Mouse (Mus musculus): ENCODE results near the gene Tmem120b.

The Tmem120b gene

DNA sequence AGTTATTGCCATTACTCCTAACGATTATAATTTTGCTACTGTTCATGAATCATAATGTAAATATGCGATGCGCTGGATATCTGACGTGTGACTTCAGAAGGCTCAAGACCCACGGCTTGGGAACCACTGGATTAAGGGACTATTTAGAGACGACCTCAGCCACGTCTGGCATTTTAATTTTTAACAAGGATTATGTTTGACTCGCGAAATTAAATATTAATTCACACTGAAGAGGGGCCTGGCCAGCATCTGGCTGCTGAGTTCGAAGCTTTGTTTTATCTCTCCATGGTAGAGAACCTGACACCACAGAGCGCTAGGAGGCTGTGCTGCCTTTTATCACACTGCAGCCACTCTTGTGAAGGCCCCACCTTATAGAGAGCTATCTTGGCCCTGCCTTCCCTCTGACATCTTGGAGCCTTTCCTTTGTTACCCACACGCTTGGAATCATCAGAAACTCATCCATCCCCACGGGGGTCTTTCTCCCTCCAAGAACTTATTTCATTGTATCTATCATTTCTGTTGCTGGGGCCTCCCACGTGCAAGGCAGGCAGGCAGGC is 24.9 kb downstream of the Tmem120b start:
- DNase-seq = no peak

DNA sequence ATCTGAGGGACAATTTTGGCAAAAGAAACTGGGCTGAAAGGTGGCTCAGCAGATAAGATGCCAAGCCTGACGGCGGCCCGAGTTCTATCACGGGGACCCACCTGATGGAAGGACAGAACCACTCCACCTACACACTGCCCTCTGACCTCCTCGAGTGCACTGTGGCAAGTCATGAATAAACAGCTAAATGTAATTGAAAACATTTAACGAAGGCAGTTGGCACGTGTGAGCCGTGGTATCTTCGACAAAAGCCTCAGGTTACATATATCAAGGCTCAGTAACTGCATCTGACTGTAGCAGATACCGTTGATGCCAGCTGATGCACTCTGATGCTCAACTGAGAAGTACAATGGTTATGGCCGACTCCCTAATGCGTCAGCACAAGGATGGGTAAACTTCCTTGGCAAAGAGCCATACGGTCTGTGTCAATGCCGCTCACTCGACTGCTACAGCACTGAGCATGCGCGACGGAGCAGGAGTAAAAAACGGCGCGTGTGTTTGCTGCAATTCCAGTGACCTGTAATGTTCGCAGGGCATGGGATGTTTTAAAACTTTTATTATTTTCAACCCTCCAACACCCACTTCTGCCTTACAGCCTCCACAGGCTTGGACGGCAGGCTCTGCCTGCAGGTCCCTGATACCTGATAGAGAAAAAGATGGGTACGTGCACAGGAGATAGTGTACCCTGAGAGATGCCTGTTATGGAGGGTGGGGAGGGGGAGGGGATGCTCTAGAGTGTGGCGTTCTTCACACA is 26.2 kb downstream of the Tmem120b start:
- DNase-seq = no peak

DNA sequence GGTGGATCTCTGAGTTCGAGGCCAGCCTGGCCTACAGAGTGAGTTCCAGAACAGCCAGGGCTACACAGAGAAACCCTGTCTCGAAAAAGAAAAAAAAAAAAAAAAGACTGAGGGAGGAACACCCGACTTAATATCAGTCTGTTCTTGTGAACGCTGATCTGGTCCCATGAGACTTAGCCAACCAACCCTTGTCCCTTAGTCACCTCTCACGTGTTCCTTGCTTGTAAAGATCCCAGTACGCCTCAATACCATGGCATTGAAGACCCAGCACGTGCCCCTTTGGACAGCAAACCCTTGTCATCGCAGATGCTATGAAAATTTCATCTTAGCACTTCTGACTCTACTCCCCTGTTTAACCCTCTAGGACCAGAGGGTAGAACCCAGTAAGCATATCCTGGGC is 28.1 kb downstream of the Tmem120b start:
- no peak for DNase-seq

DNA sequence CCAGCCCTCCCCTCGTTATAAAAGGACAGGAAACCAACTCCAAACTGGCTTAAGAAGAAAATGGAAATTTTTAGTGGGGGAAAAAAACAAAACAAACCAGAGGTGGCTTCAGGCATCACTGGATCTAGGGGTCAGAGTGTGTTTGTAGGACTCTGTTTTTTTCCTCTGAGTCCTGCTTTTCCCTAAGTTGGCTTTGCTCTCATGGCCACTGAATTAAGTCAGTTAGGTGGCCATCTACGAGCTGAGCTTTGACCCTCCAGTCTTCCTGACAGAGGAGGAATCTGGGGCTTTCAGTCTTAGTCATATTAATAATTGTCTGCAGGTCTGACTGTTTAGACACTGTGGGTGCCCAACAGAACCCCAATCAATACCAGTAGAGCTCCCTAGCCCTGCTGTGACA is 30.3 kb downstream of the Tmem120b start:
- DNase-seq = no peak

DNA sequence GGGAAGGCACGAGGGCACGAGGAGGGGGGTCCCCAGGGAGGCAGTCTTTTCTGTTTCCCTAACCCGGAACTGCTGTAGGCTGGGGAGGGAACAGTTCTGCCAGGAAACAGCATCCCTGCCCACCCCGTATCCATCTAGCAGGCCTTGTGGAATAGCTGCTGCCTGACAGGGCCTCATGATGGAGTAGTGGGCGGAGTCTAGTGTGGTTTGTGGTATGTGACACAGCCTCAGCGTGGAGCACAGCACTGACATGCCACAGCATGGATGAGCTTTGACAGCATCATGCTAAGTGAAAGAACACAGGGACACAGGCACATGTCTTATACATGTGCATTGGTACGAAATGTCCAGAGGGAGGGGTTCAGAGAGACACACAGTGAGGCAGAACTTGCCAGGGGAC is 34.2 kb downstream of the Tmem120b start:
- DNase-seq = no peak

DNA sequence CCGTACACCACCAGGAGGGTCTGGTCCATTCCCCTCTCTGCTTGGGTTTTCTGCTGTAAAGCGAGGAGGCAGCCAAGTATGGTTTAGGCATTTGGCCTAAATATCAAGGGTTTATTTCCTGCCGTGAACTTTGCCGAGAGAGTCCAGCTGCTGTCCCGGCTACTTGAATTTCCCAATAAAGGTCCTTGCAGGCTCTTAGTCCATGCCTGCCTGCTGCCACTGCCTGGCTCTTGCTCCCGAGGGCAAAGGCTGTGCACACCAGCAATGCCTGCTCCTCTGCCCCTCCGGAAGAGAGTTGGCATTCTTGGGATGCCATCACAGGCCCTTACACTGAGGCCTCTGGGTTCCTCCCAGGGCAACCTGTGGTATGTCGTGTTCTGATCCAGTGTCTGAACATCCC is 35.3 kb downstream of the Tmem120b start:
- no peak for DNase-seq

DNA sequence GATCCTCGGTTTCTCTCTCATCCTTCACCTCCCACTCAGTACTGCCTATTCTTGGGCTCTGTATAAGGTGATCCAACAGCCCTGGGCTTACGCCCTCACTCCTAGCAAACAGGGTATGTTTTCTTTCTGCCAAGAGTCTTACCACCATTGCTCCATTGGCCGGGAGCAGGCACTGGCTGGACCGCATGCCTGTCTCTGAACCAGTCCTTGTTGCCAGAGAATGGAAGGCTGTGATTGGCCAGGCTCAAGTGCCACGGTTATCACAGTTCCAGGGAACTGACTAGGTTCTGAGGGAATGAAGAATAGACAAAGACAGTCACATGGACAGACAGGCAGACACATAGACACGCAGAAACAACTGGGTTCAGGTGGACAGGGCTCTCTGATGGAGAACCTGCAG is 36.6 kb downstream of the Tmem120b start:
- DNase-seq = no peak

DNA sequence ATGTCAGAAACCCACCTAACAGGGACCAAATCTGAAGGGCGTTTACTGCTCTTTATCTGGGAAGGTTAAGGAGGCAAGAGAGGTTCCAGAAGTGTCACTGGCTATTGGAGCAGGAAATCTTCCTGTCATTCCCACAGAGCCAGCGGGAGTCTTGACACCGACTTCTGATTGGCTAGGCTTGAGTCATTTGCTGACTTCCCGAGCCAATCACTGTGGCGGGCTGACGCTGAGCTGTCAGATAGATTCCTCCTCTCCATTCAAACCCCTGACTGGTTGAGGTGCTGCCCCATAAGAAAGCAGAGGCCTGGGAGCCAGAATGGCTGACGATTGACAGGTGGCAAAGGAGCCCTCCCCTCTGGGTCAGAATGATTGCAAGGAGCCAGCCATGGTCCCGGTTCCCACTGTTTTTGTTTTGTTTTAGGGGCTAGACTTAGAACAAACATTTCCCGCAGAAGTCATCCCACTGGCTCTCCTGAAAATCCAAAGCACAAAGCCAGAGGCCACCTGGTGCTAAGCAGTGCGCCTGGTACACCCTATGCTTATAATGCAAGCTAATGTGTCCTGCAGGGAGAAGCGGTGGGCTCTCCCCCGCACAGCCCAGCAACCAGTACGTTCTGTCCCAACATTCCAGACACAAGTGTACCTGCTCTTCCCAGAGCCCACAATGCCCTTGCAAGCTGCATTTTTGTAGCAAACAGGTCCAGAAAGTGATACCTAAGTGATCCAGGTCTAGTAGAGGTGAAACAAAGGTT is 41.4 kb downstream of the Tmem120b start:
- peak; percentile 35 for DNase-seq

DNA sequence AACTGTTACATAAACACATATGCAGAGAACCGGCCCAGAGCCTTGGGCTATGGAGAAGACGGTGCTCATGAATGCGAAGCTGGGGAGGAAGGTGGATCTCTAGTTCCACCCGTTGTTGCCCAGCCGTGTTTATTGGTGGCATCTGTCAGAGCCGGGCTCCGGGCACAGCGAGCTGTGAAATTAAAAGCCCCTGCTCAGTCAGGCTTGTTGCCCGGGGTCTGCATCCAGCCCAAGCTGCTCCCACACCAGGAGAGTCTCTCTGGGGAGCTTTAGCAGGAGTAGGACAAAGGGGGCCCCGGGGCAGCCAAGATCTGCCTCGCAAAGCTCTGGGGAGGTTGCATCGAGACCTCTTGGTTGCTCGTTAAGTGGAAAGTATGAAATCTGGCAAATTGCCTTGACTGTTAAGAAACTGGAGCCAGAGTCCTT is 42.1 kb downstream of the Tmem120b start:
- no peak for DNase-seq

DNA sequence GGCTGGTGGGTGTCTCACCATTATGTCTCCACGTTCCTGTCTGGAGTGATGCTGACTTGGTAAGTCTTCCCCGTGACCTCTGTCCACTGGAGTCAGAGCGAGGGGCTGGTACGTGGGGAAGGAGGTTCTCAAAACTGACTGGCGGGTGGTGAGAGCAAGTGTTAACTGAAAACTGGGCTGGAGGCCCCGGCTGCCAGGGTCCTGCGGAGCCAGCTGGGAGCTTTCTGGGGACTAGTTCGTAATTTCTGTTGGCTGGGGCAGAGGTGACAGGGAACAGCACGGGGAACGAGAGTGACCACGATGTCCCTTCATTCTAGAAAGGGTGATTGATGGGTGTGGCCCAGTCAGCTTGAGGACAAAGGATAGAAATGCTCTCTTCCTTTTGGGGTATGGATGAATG is 45.9 kb downstream of the Tmem120b start:
- DNase-seq = no peak

DNA sequence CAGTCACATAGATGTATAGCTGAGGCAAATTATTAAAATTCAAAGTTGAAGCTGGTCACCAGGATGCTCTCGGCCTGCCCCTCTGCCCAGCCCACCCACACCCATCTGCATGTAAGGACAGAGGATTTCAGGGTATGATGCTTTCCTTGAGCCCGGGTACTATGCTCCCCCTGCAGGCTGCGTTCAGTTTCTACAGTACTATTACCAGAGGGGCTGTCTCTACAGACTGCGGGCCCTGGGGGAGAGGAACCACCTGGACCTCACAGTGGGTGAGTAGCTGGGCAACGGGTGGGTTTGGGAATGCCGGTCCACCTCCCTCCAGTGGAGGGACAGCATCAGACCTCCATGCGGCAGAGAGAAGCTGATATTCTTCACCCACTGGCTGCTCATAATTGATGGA is 46.7 kb downstream of the Tmem120b start:
- no peak for DNase-seq

DNA sequence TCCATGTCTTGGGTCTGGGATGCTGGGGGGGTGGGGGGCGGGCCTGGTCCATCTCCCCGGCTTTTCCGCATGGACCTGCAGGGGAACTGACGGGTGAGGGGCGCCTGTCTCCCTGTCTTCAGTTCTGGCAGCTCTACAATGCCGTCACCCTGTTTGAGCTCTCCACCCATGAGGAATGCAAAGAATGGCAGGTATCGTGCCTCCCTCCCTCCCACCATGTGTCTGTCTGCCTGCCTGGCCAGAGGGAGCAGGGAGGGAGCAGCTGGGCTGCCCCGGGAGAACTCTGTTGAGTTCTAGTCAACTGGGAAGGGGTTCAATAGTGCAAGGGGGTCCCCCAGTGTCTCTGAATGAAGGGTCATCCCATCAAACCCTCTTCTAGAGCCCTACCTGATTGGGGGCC is 47.9 kb downstream of the Tmem120b start:
- DNase-seq = no peak

DNA sequence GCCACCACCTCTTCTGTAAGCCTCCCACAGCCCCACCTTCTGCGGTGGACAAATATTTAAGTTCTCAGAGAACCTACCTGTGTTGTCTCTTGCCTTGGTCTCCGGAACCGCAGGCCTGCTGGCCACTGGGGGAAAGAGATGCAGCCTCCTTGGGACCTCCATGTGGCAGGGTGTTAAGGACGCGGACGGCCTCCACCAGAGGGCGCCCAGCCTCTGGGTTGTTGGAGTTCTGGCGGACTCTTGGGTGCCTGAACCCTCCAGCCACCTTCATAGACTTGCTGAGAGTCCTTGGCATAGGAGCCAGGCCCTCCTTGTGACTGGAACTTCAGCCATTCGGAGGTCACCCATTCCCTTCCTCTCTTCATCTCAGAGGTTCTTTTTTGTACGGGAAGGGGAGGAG is 49.0 kb downstream of the Tmem120b start:
- DNase-seq = peak; percentile 61

DNA sequence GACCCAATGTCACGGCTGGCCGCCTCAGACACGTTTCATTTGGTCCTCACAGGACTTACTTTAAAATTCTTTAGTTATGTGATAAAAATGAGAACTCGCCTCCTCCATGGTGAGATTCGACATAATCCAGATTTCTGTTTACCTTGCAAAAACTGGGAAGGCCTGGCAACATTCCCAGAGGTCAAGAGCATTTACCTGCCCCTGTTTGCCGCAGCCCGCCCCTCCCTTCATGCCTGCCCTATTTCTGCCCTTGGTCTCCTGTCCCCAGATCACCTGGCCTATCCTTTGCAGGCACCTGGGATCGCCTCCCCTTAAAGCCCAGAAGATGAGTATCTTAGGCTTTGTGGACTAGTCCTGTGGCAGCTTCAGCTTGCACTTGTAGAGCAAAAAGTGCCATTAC is 49.6 kb downstream of the Tmem120b start:
- DNase-seq = no peak

DNA sequence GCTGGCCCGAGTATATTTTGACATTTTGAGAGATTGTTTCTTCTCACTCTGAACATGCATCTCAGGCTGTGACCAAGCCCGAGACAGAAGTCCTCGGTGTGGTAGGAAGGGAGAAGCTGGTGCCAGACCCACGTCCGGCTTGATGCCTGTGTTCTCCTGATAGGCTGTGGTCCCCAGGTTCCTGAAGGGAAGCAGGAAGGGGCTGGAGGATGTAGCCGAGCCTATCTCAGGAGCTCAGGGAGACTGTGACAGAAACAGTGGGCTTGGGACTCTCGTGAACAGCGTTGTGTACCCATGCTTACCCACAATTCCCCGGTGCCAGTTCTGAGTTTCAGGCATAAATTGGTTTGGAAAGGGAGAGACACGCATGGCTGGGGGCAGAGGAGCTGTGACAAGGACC is 50.6 kb downstream of the Tmem120b start:
- DNase-seq = no peak

DNA sequence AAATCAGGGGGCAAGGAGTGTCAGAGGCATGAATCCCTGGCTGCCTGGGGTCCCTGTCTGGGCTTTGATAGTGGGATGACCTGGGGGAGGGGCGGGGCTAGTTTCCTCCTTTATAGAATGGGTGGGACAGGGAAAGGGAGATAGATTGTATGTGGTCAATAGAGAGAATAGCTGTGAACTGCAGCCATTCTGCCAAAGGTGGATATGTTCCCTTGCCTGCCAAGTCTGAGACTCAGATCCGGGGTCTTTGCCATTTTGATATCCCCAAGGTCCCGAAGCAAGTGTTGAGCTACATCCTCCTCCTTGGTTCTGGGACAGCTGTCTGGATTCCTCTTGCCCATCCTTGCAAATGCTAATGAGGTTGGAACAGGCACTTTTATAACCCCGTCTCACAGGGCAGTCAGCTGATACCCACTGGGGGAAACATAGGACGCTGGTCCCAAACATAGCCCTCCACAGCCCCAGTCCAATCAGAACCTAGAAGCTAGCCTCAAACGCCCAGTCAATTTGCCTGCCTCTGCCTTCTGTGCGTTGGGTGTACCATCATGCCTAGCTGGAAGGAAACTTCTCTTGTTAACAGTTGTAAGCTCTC is 52.5 kb downstream of the Tmem120b start:
- no peak for DNase-seq

DNA sequence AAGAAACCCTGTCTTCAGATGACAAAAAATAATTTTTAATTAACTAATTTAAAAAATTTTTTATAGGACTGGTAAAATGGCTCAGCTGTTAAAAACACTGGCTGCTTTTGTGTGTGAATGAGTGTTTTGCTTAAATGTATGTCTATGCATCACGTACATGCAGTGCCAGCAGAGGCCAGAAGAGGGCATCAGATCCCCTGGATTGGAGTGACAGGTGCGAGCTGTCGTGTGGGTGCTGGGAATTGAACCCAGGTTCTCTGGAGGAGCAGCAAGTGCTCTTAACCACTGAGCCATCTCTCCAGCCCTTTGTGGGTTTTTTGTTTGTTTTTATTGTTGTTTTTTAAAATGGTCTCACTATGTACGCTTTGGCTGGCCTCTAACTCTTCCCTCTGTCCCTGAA is 54.0 kb downstream of the Tmem120b start:
- DNase-seq = no peak

DNA sequence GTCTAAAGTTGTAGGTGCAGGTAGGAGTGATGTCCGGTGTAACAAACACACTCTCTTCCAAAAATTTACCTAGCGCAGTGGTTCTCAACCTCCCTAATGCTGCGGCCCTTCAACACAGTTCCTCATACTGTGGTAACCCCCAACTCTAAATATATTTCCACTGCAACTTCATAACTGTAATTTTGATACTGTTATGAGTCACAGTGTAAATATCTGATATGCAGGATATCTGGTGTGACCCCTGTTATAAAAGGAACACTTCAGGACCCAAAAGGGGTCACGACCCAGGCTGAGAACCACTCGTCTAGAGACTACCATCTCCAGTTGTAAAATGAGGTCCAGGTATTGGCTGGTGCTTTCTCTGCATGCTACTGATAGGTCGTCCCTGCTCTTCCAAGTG is 56.9 kb downstream of the Tmem120b start:
- no peak for DNase-seq

DNA sequence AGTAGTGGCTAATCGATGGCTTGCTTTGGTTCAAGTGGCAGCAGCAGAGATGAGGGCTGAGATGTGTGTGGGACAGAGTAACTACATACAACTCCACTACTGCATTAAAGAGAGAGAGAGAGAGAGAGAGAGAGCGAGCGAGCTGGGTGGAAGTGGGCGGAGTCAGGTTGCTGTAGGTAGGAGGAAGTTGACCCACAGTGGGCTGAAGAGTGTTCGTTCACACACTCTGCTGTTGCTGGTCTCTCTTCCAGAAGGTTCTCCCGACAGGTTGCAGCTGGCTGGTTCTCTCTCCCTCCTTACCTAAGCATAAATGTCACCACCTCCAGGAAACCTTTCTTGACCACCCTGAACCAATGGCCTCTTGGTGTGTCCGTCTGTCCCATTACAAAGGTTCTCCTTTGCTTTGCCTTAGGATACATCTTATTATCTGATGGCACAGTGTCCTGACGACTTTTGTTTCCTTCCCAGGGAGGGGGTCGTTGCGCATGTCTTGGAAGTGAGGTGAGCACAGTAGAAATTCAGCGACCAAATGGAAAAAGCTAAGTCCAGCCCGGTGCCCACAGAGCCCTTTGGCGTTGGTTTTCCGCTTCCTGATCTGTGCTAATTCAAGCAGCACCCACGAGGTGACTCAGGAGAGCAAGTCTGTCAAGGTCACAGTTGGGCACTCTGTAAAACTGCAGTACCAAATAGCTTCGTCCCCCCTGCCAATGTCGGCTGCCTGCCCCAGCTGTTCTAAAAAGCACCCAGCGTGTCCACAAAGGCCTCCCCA is 57.6 kb downstream of the Tmem120b start:
- no peak for DNase-seq

DNA sequence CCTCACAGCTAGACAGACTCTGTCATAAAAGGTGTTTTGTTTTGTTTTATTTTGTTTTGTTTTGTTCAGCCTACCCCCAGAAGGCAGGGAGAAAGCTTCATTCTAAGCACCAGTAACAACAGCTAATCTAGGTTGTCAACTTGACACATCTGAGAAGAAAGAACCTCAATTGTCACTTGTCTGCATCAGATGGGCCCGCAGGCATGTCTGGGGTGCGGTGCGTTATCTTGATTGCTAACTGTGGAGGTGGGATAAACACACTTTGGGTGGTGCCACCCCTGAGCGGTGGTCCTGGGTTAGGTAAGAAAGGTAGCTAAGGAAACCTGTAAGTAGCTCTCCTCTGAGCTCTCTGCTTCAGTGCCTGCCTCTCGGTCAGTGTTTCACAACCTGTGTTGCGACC is 58.8 kb downstream of the Tmem120b start:
- no peak for DNase-seq

DNA sequence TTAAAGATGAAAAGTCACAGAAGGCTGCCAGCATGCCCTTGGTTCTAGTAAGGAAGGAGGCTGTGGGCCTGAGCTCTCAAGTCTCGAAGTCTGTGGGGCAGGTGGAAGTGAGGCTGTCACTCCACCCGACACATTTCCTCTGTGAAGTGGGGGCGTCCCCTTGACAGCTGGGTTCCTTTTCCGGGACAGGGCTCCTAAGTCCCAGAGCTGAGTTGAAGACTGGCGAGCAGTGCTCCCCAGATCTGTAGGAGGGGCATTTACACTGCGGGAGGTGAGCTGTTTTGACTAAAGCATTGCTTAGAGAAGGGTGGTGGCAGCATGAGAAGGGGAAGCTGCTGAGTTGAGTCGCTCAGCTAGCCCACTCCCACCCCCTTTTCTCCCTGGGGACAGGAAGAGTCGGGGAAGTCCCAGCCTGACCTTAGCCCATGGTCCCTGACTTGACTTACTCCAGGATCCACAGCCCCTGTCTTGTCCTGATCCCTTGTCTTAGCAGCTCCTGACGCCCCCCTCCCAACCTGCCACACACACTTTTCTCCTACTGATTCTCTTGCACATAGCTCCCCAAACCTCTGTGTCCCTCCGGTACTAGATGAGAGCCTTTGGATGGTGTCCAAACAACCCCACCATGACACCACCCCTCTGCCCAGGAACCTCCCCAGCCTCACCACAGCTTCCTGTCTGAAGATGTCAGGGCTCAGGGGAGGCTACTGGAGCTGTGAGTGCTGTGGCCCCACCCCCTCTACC is 60.4 kb downstream of the Tmem120b start:
- DNase-seq = no peak

DNA sequence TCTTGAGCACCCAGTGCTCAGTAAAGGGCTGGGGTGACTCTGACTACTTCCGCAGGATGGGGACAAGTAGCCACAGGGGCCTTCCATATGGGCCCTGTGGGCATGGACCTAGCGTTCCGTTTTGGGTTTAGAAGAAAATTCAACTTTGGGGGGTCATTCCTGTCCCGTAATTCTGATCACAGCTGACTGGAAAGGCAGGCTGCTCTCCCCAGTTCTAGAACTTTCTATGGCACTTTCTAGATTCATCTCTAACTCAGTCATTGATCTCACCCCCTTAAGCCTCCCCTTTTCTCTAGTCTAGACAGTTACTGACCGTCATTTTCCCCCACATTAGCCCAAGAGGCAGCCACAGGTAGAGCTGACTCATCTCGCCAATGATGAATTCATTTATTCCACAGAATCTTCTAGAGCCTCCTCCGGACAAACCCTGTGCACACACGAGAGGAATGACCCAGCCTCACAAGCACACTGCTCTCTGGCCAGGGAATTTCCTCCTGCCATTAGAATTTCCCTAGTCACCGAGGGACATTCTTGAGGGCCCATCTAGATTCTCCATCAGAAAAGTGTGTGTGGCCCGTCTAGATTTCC is 61.0 kb downstream of the Tmem120b start:
- no peak for DNase-seq

Data from right cerebral cortex, adult 18-20 months (tissue).